ENCODE assay signal across 20 mouse cellular contexts in genomic region chr10:71131333-71131732, GRCm38 (mm10). TPM values are rescaled to one million over a fixed set of nuclear protein-coding genes. Genes with fewer than 3 reads are reported as not detected.
DNase-seq lines count a peak whose midpoint lies in the region; ATAC-seq lines count a peak whose summit lies in the region.
"Had no signal": no experiment of that assay in that cellular context is flagged by ENCODE, and none has a peak within 500 bp of the region (broad histone marks: within the 10 kb centered on the region; RNA-seq: fewer than 3 reads in every experiment).

No protein-coding gene starts in this region.

- no peak for ATAC-seq in CD4-positive, CD25-positive, alpha-beta regulatory T cell, adult 4 months
- ATAC-seq: activated CD4-positive, CD25-positive, alpha-beta regulatory T cell, adult 4 months; forebrain, embryonic 13.5 days; forebrain, embryonic 15.5 days; forebrain, postnatal 0 days had no signal

- intact Hi-C loops in left cerebral cortex, postnatal 36 days (cut with DNase I), result no loop called here

- DNase-seq in ES-CJ7 (ENCODE audit: low read depth, low spot score) (peak; percentile 20), R1 (ENCODE audit: low read depth, low spot score) (peak; percentile 69)
- peak; percentile 44 for DNase-seq in testis, postnatal 10 days (ENCODE audit: low spot score)
- DNase-seq in left cerebral cortex, postnatal 36 days (ENCODE audit: low spot score in 2 of 2), result no peak
- DNase-seq in kidney, postnatal 10 days, result no peak
- DNase-seq: adrenal gland, adult 8-10 months; adrenal gland, postnatal 14 days; adrenal gland, postnatal 36 days; cerebellum, adult 11-12 months; cerebellum, adult 2 months; cerebellum, adult 9-10 months; cerebellum, postnatal 10 days; cerebellum, postnatal 25 days; forebrain, postnatal 0 days had no signal

RNA-seq across cellular contexts. Expression of gene Bicc1, which starts 28.2 kb away (rescaled TPM):
- total RNA-seq in left cerebral cortex, postnatal 36 days (2021), result 1 to 10 TPM; 4.2 to 5.6 TPM
- polyA plus RNA-seq in CD4-positive, CD25-positive, alpha-beta regulatory T cell, adult 4 months (2017; shearing (Covaris generic)), result under 1 TPM in 1 of 2 experiments, not detected in 1; 0.11 TPM
- total RNA-seq: CH12.LX, MEL had no signal

Comparison
In these comparisons a context has a peak if more than half of its experiments do, and no peak if none do; other contexts are left out.
1. DNase-seq: peak in ES-CJ7 (single experiment), R1 (single experiment) and testis, postnatal 10 days (single experiment); none in left cerebral cortex, postnatal 36 days (0 of 2) and kidney, postnatal 10 days (single experiment).